Mouse (Mus musculus) megakaryocyte, embryonic 14.5 days (primary cell): ENCODE results near the gene Samd1. TPM values are rescaled to one million over a fixed set of nuclear protein-coding genes. Genes with fewer than 3 reads are reported as not detected.
"Not testable (repeated sequence)": the region's sequence is repeated elsewhere in the genome, so short reads cannot be mapped to it uniquely, and the experiment has no call there.

Experiments used
- H3K27me3 ChIP-seq: replicated peaks from 2 replicates; pipeline ENCODE3; 2012; ENCODE audit warnings: inconsistent platforms
- H3K36me3 ChIP-seq: replicated peaks from 2 replicates; pipeline ENCODE3; 2012; ENCODE audit warnings: low read length, inconsistent platforms, mixed read lengths
- H3K4me1 ChIP-seq: 2 replicates; pipeline ENCODE4 v1.6.1; 2012; ENCODE audit warnings: inconsistent platforms
- H3K4me3 ChIP-seq: replicated peaks from 2 replicates; pipeline ENCODE3; 2012; ENCODE audit warnings: moderate library complexity, mild to moderate bottlenecking, inconsistent platforms
- H3K9me3 ChIP-seq: 2 replicates; pipeline ENCODE4 v1.6.1; 2012; ENCODE audit warnings: inconsistent platforms
- FLI1 ChIP-seq: IDR thresholded peaks from 2 replicates; pipeline ENCODE4 v1.6.1; 2012; ENCODE audit warnings: low read length, inconsistent platforms, mixed read lengths
- GATA1 ChIP-seq: IDR thresholded peaks from 3 replicates; pipeline ENCODE4 v1.6.1; 2012; ENCODE audit warnings: mixed read lengths, low read length, inconsistent platforms, borderline replicate concordance
- polyA plus RNA-seq: library from polyadenylated mRNA; stranded (reverse); fragments of >175 nt; gene quantifications from 2 replicates; pipeline ENCODE4 v1.2.3, GENCODE M21; 2012; ENCODE audit warnings: low replicate concordance; ENCODE audit not compliant: insufficient read depth

Samd1 gene
- polyA plus RNA-seq, 1 experiment, result 104 TPM

- peaks cover 80% of the 10 kb centered on the region for H3K36me3 ChIP-seq
- no peak overlapping the region for H3K4me3 ChIP-seq
- no peak for TF ChIP-seq FLI1
- no peak for TF ChIP-seq GATA1
- no peaks in the 10 kb centered on the region for H3K9me3 ChIP-seq
- H3K27me3 ChIP-seq, result no peaks in the 10 kb centered on the region
- H3K4me1 ChIP-seq, result peaks cover 58% of the 10 kb centered on the region
These were observed 15.9 kb upstream of the Samd1 start for GRCm38 (mm10) chr8:83981533-83981932.

DNA sequence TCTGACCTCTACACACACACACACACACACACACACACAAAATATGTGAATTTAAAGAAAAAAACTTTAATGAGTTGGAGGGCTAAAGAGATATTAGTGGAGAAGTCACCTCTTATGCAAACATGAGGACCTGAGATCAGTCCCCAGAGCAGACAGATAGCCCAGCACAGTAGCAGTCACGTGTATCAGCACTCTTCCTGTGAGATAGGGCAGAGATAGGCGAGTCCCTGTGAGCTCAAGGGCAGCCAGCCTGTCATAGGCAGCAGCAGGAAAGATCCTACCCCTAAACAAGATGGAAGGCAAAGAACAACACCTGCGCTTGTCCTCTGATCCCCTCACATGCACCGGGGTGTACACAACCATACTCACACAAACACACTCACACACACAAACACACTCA, 15.0 kb upstream of the Samd1 start:
- no peaks in the 10 kb centered on the region for H3K9me3 ChIP-seq
- H3K36me3 ChIP-seq, result peaks cover 87% of the 10 kb centered on the region
- TF ChIP-seq FLI1, result no peak
- TF ChIP-seq GATA1, result no peak
- H3K4me3 ChIP-seq, result no peak overlapping the region
- peaks cover 55% of the 10 kb centered on the region for H3K4me1 ChIP-seq
- no peaks in the 10 kb centered on the region for H3K27me3 ChIP-seq

DNA sequence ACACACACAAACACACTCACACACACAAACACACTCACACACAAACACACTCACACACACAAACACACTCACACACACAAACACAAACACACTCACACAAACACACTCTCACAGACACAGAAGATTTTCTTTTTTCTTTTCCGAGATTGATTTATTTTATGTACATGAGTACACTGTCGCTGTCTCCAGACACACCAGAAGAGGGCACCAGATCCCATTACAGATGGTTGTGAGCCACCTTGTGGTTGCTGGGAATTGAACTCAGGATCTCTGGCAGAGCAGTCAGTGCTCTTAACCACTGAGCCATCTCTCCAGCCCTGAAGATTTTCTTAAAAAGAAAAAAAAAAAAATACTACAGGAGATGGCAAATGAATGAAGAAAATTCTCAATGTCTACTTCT, 14.2 kb upstream of the Samd1 start:
- peaks cover 87% of the 10 kb centered on the region for H3K36me3 ChIP-seq
- H3K4me3 ChIP-seq, H3K9me3 ChIP-seq, H3K27me3 ChIP-seq: not testable (repeated sequence)
- peaks cover 55% of the 10 kb centered on the region for H3K4me1 ChIP-seq

GRCm38 (mm10) chr8:83989243-83989642, 8.2 kb upstream of the Samd1 start:
- H3K4me3 ChIP-seq, result peak overlapping the region; percentile 14
- TF ChIP-seq GATA1, result no peak
- no peaks in the 10 kb centered on the region for H3K27me3 ChIP-seq
- peaks cover 89% of the 10 kb centered on the region for H3K36me3 ChIP-seq
- H3K4me1 ChIP-seq, result peaks cover 37% of the 10 kb centered on the region
- H3K9me3 ChIP-seq, result no peaks in the 10 kb centered on the region

DNA sequence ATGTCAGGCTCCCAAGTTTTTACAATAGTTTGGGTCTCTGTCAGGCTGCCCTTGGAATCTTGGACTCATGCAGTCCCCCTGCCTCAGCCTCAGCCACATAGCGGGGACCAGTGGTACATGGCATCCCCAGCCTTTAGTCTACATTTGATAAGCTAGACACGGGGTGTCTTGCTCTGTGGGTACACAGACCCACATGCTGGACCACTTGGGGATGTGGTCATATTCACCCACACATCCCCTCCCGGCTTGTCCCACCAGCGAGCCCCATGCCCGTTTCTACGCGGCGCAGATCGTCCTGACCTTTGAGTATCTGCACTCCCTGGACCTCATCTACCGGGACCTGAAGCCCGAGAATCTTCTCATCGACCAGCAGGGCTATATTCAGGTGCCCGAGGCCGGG, 7.3 kb upstream of the Samd1 start:
- no peak overlapping the region for H3K4me3 ChIP-seq
- no peak for TF ChIP-seq FLI1
- TF ChIP-seq GATA1, result no peak
- no peaks in the 10 kb centered on the region for H3K27me3 ChIP-seq
- peaks cover 89% of the 10 kb centered on the region for H3K36me3 ChIP-seq
- H3K9me3 ChIP-seq, result no peaks in the 10 kb centered on the region
- peaks cover 46% of the 10 kb centered on the region for H3K4me1 ChIP-seq

DNA sequence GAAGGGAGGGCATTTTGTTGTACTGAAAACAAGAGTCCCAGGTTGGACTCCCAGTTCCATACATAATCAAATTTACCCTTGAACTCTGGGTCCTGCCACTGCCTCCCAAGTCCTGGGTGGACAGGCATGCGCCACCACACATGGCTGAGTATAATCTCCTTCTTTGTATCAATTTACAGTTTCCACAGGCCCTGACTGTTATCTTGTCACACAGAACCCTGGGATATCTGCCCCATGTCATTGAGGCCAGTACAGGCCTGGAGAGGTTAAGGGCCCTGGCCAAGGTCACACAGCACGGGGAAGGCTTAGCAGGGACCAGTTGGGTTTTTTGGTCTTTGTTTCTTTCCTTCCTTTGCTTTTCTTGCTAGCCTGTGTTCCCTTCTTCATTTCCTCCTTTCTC, 5.0 kb upstream of the Samd1 start:
- Histone ChIP-seq H3K27me3 (no peaks in the 10 kb centered on the region), H3K4me1 (peaks cover 54% of the 10 kb centered on the region), H3K4me3 (no peak overlapping the region), H3K9me3 (no peaks in the 10 kb centered on the region), H3K36me3 (peaks cover 73% of the 10 kb centered on the region)
- no peak for TF ChIP-seq GATA1

GRCm38 (mm10) chr8:83994030-83994429, 3.4 kb upstream of the Samd1 start:
- Histone ChIP-seq H3K4me1 (peaks cover 46% of the 10 kb centered on the region), H3K9me3 (no peaks in the 10 kb centered on the region), H3K4me3 (no peak overlapping the region), H3K36me3 (peaks cover 62% of the 10 kb centered on the region), H3K27me3 (no peaks in the 10 kb centered on the region)
- TF ChIP-seq FLI1, result no peak
- no peak for TF ChIP-seq GATA1

DNA sequence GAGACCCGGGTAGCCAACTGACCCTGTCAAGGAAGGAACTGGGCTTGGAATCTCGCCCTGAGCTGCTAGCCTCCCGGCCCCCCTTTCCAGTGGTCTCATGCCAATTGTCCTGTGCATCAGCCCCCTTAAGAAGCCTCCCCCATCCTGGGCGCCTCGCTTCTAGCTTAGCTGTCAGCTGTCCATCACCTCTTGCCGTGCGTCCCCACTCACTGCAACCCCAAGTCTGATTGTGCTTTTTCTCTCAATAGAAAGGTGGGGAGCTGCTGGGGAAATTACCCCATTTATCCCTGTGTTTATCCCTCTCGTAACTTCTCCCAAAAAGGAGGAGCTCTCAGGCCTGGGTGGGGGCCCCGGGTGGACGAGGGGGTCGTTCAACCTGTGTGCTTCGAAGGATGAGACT, 1.5 kb upstream of the Samd1 start:
- Histone ChIP-seq H3K9me3 (no peaks in the 10 kb centered on the region), H3K4me3 (no peak overlapping the region), H3K4me1 (peaks cover 46% of the 10 kb centered on the region), H3K27me3 (no peaks in the 10 kb centered on the region), H3K36me3 (peaks cover 62% of the 10 kb centered on the region)
- no peak for TF ChIP-seq GATA1
- TF ChIP-seq FLI1, result no peak

- TF ChIP-seq FLI1, result no peak
- TF ChIP-seq GATA1, result no peak
- peak overlapping the region; percentile 91 for H3K4me3 ChIP-seq
- no peaks in the 10 kb centered on the region for H3K9me3 ChIP-seq
- peaks cover 62% of the 10 kb centered on the region for H3K36me3 ChIP-seq
- no peaks in the 10 kb centered on the region for H3K27me3 ChIP-seq
- peaks cover 46% of the 10 kb centered on the region for H3K4me1 ChIP-seq
These were observed 636 bp upstream of the Samd1 start for GRCm38 (mm10) chr8:83996567-83997505.

DNA sequence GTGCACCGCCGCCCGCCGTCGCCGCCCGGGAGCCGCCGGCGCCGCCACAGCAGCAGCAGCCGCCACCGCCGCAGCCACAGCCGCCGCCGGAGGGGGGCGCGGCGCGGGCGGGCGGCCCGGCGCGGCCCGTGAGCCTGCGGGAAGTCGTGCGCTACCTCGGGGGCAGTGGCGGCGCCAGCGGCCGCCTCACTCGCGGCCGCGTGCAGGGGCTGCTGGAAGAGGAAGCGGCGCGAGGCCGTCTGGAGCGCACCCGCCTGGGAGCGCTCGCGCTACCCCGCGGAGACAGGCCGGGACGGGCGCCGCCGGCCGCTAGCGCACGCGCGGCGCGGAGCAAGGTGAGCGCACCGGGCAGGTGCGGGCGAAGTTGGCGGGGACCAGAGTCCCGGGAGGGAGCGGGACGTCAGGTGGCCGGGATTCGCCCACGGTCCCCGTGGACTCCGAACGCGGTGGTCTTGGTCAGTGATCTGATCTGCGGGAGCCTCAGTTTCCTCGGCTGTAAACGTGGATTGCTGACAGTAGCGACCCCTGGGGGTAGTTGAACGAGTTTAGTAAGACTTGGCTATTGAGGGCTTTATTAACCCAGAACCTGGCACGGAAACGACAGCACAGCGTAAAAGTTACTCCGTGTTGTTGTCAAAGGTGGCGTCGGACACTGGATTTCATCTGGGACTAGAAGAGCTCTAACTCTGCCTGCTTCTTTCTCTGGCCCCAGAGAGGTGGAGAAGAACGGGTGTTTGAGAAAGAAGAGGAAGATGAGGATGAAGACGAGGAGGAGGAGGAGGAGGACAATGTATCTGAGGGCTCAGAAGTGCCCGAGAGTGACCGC, 972 bp downstream of the Samd1 start:
- H3K9me3 ChIP-seq, result no peaks in the 10 kb centered on the region
- H3K4me1 ChIP-seq, result peaks cover 51% of the 10 kb centered on the region
- no peak for TF ChIP-seq GATA1
- no peak for TF ChIP-seq FLI1
- H3K36me3 ChIP-seq, result peaks cover 67% of the 10 kb centered on the region
- H3K27me3 ChIP-seq, result no peaks in the 10 kb centered on the region
- peak overlapping the region; percentile 91 for H3K4me3 ChIP-seq
